Mouse (Mus musculus): ENCODE results near the gene Cdcp1. TPM values are rescaled to one million over a fixed set of nuclear protein-coding genes. Genes with fewer than 3 reads are reported as not detected.

The Cdcp1 gene
- polyA plus RNA-seq, 1 experiment from 2014 or later, result 0.18 TPM

- Histone ChIP-seq H3K4me1 (replicated peaks) (no peaks in the 10 kb centered on the region), H3K4me2 (no peak overlapping the region), H3K9ac (no peak overlapping the region), H3K27me3 (replicated peaks) (no peaks in the 10 kb centered on the region), H3K36me3 (no peaks in the 10 kb centered on the region), H3K27ac (ENCODE audit: poor library complexity, severe bottlenecking) (no peak overlapping the region), H3K4me3 (no peak overlapping the region), H3K9me3 (replicated peaks) (no peaks in the 10 kb centered on the region)
- 58% methylated on average over 6 of the region's 6 CpGs for WGBS
- no peak for ATAC-seq (ENCODE audit: insufficient number of reproducible peaks, low FRiP score)
Observed at GRCm38 (mm10) chr9:123173760-123174159, 42.1 kb downstream of the Cdcp1 start.

- no peak for ATAC-seq (ENCODE audit: insufficient number of reproducible peaks, low FRiP score)
Observed at GRCm38 (mm10) chr9:123165781-123166443, 49.9 kb downstream of the Cdcp1 start.

GRCm38 (mm10) chr9:123162985-123163694, 52.7 kb downstream of the Cdcp1 start:
- Histone ChIP-seq H3K9me3 (replicated peaks) (no peaks in the 10 kb centered on the region), H3K36me3 (no peaks in the 10 kb centered on the region), H3K4me1 (replicated peaks) (no peaks in the 10 kb centered on the region), H3K4me3 (no peak overlapping the region), H3K27me3 (replicated peaks) (0 out of 2 replicates have a peak, but pooled peaks cover 3% of the 10 kb centered on the region), H3K27ac (ENCODE audit: poor library complexity, severe bottlenecking) (no peak overlapping the region), H3K9ac (no peak overlapping the region), H3K4me2 (no peak overlapping the region)
- 65% methylated on average over 4 of the region's 4 CpGs for whole genome bisulfite sequencing
- peak; percentile 55; the same call in 1 of the 2 replicates for ATAC-seq (ENCODE audit: insufficient number of reproducible peaks, low FRiP score)

More at GRCm38 (mm10) chr9:123165781-123166443, 49.9 kb downstream of the Cdcp1 start:
- Histone ChIP-seq H3K4me1 (replicated peaks) (no peaks in the 10 kb centered on the region), H3K9me3 (replicated peaks) (no peaks in the 10 kb centered on the region), H3K4me2 (no peak overlapping the region), H3K4me3 (no peak overlapping the region), H3K27ac (ENCODE audit: poor library complexity, severe bottlenecking) (no peak overlapping the region), H3K27me3 (replicated peaks) (no peaks in the 10 kb centered on the region), H3K9ac (no peak overlapping the region), H3K36me3 (no peaks in the 10 kb centered on the region)
- WGBS, result 83% methylated on average over 3 of the region's 3 CpGs

GRCm38 (mm10) chr9:123161792-123162191, 54.0 kb downstream of the Cdcp1 start:
- Histone ChIP-seq H3K27ac (ENCODE audit: poor library complexity, severe bottlenecking) (no peak overlapping the region), H3K4me2 (no peak overlapping the region), H3K4me3 (no peak overlapping the region), H3K36me3 (no peaks in the 10 kb centered on the region), H3K9me3 (replicated peaks) (no peaks in the 10 kb centered on the region), H3K27me3 (replicated peaks) (0 out of 2 replicates have a peak, but pooled peaks cover 7% of the 10 kb centered on the region), H3K4me1 (replicated peaks) (0 out of 2 replicates have a peak, but pooled peaks cover 4% of the 10 kb centered on the region), H3K9ac (no peak overlapping the region)
- ATAC-seq (ENCODE audit: insufficient number of reproducible peaks, low FRiP score), result no peak
- 48% methylated on average over 2 of the region's 2 CpGs for WGBS

- no peak for ATAC-seq (ENCODE audit: insufficient number of reproducible peaks, low FRiP score)
Observed at GRCm38 (mm10) chr9:123159330-123159729, 56.5 kb downstream of the Cdcp1 start.

GRCm38 (mm10) chr9:123158125-123158836, 57.6 kb downstream of the Cdcp1 start:
- 0 out of 2 replicates have a peak, but pooled peaks cover 5% of the 10 kb centered on the region for H3K4me1 ChIP-seq (replicated peaks)
- 52% methylated on average over 8 of the region's 8 CpGs for WGBS

More at GRCm38 (mm10) chr9:123159330-123159729, 56.5 kb downstream of the Cdcp1 start:
- no peaks in the 10 kb centered on the region for H3K9me3 ChIP-seq (replicated peaks)
- H3K4me3 ChIP-seq, result no peak overlapping the region
- no peak overlapping the region for H3K27ac ChIP-seq (ENCODE audit: poor library complexity, severe bottlenecking)
- no peaks in the 10 kb centered on the region for H3K36me3 ChIP-seq
- H3K4me2 ChIP-seq, result no peak overlapping the region
- H3K9ac ChIP-seq, result no peak overlapping the region
- 54% methylated on average over 7 of the region's 7 CpGs for WGBS
- 0 out of 2 replicates have a peak, but pooled peaks cover 5% of the 10 kb centered on the region for H3K4me1 ChIP-seq (replicated peaks)
- 0 out of 2 replicates have a peak, but pooled peaks cover 14% of the 10 kb centered on the region for H3K27me3 ChIP-seq (replicated peaks)

GRCm38 (mm10) chr9:123157699-123158098, 58.1 kb downstream of the Cdcp1 start:
- H3K4me1 ChIP-seq (replicated peaks), result 0 out of 2 replicates have a peak, but pooled peaks cover 5% of the 10 kb centered on the region
- no peak for ATAC-seq (ENCODE audit: insufficient number of reproducible peaks, low FRiP score)
- H3K9me3 ChIP-seq (replicated peaks), result no peaks in the 10 kb centered on the region
- no peaks in the 10 kb centered on the region for H3K36me3 ChIP-seq
- H3K9ac ChIP-seq, result no peak overlapping the region
- no peak overlapping the region for H3K4me2 ChIP-seq
- H3K27me3 ChIP-seq (replicated peaks), result 0 out of 2 replicates have a peak, but pooled peaks cover 14% of the 10 kb centered on the region
- no peak overlapping the region for H3K27ac ChIP-seq (ENCODE audit: poor library complexity, severe bottlenecking)
- no peak overlapping the region for H3K4me3 ChIP-seq

More at GRCm38 (mm10) chr9:123158125-123158836, 57.6 kb downstream of the Cdcp1 start:
- no peaks in the 10 kb centered on the region for H3K36me3 ChIP-seq
- H3K4me3 ChIP-seq, result no peak overlapping the region
- H3K4me2 ChIP-seq, result no peak overlapping the region
- ATAC-seq (ENCODE audit: insufficient number of reproducible peaks, low FRiP score), result no peak
- no peaks in the 10 kb centered on the region for H3K9me3 ChIP-seq (replicated peaks)
- no peak overlapping the region for H3K9ac ChIP-seq
- no peak overlapping the region for H3K27ac ChIP-seq (ENCODE audit: poor library complexity, severe bottlenecking)
- 0 out of 2 replicates have a peak, but pooled peaks cover 14% of the 10 kb centered on the region for H3K27me3 ChIP-seq (replicated peaks)

- peak; percentile 43; the same call in 1 of the 2 replicates for ATAC-seq (ENCODE audit: insufficient number of reproducible peaks, low FRiP score)
- Histone ChIP-seq H3K4me1 (replicated peaks) (0 out of 2 replicates have a peak, but pooled peaks cover 5% of the 10 kb centered on the region), H3K9me3 (replicated peaks) (no peaks in the 10 kb centered on the region), H3K9ac (peak overlapping the region; percentile 52; the same call in 1 of the 2 replicates), H3K27me3 (replicated peaks) (0 out of 2 replicates have a peak, but pooled peaks cover 14% of the 10 kb centered on the region), H3K4me3 (peak overlapping the region; percentile 27), H3K36me3 (no peaks in the 10 kb centered on the region), H3K27ac (ENCODE audit: poor library complexity, severe bottlenecking) (no peak overlapping the region), H3K4me2 (peak overlapping the region; percentile 62)
- 19% methylated on average over 30 of the region's 30 CpGs for WGBS
Observed at GRCm38 (mm10) chr9:123156910-123157361, 58.9 kb downstream of the Cdcp1 start.

GRCm38 (mm10) chr9:123153121-123153520, 62.7 kb downstream of the Cdcp1 start:
- WGBS, result 85% methylated on average over 2 of the region's 2 CpGs
- Histone ChIP-seq H3K27me3 (replicated peaks) (0 out of 2 replicates have a peak, but pooled peaks cover 11% of the 10 kb centered on the region), H3K9ac (no peak overlapping the region), H3K4me2 (no peak overlapping the region), H3K4me1 (replicated peaks) (0 out of 2 replicates have a peak, but pooled peaks cover 8% of the 10 kb centered on the region), H3K4me3 (no peak overlapping the region), H3K27ac (ENCODE audit: poor library complexity, severe bottlenecking) (no peak overlapping the region), H3K9me3 (replicated peaks) (no peaks in the 10 kb centered on the region), H3K36me3 (no peaks in the 10 kb centered on the region)
- ATAC-seq (ENCODE audit: insufficient number of reproducible peaks, low FRiP score), result no peak

- H3K36me3 ChIP-seq, result no peaks in the 10 kb centered on the region
- no peaks in the 10 kb centered on the region for H3K9me3 ChIP-seq (replicated peaks)
- no peak overlapping the region for H3K27ac ChIP-seq (ENCODE audit: poor library complexity, severe bottlenecking)
- H3K4me1 ChIP-seq (replicated peaks), result 0 out of 2 replicates have a peak, but pooled peaks cover 7% of the 10 kb centered on the region
- H3K27me3 ChIP-seq (replicated peaks), result 0 out of 2 replicates have a peak, but pooled peaks cover 9% of the 10 kb centered on the region
- no peak overlapping the region for H3K9ac ChIP-seq
- H3K4me2 ChIP-seq, result no peak overlapping the region
- WGBS, result 44% methylated on average over 3 of the region's 3 CpGs
- no peak overlapping the region for H3K4me3 ChIP-seq
- no peak for ATAC-seq (ENCODE audit: insufficient number of reproducible peaks, low FRiP score)
Observed at GRCm38 (mm10) chr9:123152026-123152425, 63.8 kb downstream of the Cdcp1 start.
